Mouse (Mus musculus): ENCODE measurements around the gene Hdac1.

DNA sequence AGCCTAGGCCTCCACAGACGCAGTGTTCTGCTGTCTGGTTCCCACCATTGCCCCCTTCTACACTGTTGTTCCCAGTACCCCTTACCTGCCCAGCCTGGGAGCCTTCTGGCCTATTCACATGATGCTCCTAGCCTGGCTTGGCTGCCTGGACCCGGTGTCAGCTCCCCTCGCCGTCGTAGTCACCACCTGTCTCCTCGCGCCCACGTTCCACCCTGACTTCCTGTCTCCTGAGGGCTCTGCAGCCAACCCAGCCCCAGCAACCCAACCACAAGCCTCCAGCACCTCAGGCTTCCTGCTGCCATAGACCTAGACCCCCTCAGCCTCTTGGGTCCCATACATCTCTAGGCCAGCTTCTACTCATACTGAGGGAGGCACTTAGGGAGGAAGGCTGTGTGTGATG lies 30.9 kb upstream of the Hdac1 start, which contains the start of gene Lck:
- TF ChIP-seq POLR2A (IDR thresholded peaks at IDR 0.05; ENCODE audit: borderline replicate concordance, extremely low read depth, insufficient read depth, insufficient read length, poor library complexity, severe bottlenecking): no peak
- no peak for TF ChIP-seq CTCF (IDR thresholded peaks at IDR 0.05; ENCODE audit: borderline replicate concordance, extremely low read depth, insufficient read depth, insufficient read length)
